Mouse (Mus musculus) hematopoietic stem cell, adult 5-6 weeks (primary cell): ENCODE measurements around the gene P2ry14. TPM values are rescaled to one million over a fixed set of nuclear protein-coding genes. Genes with fewer than 3 reads are reported as not detected.
"Not testable (repeated sequence)": the region's sequence is repeated elsewhere in the genome, so short reads cannot be mapped to it uniquely, and the experiment has no call there.

Experiments used
- ATAC-seq, 2 experiments: fragments of 125-278 bp in 1 of 2; replicated peaks in 1 of 2; 2 replicates each; pipeline ENCODE4 v1.8.0; 2016 to 2017; ENCODE audit warnings: inconsistent platforms in 2 of 2, mild to moderate bottlenecking in 2 of 2, moderate number of reproducible peaks in 2 of 2, low read depth in 1 of 2, moderate TSS enrichment in 1 of 2; ENCODE audit not compliant: low FRiP score in 2 of 2, poor library complexity in 2 of 2, severe bottlenecking in 2 of 2, insufficient read depth in 1 of 2, low TSS enrichment in 1 of 2
- total RNA-seq: library from RNA; stranded (forward); fragments of 172-1452, 232-1000 nt; gene quantifications from 2 replicates; pipeline ENCODE4 v1.2.3, GENCODE M21; 2017

Gene P2ry14
- total RNA-seq, 1 experiment from 2014 or later, result 53.2 TPM

DNA sequence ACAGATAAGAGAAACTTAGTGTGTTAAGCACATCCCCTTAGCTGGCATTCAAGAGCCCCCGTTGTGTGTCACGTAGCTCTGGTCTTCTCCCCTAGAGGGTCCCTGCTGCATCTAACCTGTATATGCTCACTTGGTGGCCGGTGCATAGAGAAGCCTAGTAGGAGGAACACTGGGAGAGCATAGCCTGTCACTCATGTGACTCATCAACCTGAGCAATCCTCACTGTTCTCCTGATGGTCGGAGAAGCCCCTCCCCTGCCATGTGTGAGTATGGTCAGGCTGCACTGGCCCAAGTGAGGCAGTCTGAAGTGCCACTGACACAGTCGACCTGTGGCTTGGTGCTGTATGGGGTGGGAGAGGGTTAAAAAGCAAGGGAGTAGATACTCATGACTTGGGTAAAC, 28.4 kb downstream of the P2ry14 start:
- no peak for ATAC-seq

DNA sequence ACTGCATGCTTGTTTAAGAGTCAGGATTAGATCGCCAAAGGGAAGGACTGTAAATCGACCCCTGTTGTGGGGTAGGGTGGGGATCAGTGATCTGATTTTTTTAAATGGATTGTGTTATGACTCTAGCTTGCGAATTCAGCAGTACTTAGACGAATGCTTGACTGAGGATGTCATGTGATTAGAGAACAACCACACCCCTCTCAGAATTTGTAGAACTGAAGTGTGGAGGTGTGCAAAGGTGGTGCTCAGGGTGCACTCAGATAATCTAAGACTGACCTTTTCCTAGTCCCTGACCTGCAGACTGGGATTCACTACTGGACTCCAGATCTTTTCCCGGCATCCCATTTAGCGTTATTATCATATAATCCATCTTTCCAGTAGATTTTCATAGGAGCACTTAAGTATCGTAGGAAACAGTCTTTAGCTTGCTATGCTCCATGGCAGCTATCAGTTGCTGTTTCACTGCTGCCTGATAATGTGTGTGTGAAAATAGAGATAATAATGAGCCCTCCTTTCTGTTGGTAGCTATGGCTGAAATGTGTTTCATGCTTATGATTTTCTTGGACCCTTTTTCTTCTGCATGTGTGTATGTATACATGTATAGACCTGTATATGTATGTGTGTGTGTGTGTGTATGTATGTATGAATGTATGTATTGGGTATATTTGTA, 31.5 kb downstream of the P2ry14 start:
- ATAC-seq, result no peak

DNA sequence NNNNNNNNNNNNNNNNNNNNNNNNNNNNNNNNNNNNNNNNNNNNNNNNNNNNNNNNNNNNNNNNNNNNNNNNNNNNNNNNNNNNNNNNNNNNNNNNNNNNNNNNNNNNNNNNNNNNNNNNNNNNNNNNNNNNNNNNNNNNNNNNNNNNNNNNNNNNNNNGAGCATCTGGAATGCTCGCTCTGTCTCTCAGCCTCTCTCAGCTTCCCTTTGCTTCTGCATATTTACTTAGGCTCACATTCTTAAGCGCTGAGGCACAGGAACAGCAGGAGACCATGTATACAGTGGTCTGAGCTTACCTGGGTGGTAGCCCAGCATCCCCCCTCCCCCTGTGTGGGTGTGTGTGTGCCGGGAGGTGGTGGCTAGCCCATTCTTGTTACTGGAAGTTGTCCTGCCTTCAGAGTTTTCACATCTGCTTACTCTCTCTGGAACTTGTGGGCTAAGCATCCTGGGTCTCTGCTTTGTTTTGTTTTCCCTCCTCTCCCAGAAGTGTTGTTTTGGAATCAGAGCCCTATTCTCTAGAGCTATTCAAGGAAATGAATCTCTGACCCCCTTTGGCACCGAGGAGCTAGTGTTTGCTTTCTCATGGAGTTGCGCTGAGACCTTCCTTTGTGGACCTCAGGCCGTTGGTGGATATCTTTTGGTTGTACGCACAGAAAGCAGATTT, 32.2 kb downstream of the P2ry14 start:
- ATAC-seq, result no peak

DNA sequence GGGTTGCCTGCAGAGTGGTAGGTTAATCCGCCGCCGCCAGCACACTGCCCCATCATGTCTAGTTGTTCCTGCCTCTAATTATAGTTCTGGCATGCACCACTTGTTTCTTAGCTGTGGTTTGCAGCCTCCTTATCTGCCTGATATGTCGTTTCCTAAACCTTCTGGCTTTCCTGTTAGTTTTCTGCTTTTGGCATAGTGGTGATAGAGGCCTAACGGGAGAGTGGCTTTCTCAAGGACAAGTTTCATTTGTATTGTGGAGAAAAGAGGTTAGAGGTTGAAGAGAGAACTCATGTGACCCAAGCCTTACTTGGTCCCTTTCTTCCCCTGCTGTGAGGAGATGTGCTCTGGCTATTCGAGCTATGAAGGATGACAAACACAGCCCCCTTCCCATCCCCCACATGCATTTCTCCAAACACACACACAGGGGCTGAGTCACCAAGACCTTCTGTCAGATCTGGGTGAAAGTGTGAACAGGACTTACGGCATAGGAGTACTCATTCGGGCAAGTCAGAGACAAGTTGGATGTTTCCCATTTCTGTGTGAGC, 39.4 kb downstream of the P2ry14 start:
- peak; percentile 92 to 94 for ATAC-seq

DNA sequence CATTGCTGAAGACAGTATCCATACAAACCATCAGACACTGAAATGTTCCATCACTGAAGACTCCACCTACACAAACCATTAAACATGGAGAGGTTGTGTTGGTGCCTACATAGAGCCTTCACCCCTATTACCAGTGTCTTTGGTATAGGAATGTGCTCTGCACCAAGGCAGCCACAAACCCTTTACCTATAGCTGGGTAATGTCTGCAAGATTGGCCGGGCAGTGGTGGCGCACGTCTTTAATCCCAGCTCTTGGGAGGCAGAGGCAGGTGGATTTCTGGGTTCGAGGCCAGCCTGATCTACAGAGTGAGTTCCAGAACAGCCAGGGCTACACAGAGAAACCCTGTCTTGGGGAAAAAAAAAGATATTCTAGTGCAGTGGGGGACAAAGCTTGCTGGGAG, 40.1 kb downstream of the P2ry14 start:
- not testable (repeated sequence) for ATAC-seq

DNA sequence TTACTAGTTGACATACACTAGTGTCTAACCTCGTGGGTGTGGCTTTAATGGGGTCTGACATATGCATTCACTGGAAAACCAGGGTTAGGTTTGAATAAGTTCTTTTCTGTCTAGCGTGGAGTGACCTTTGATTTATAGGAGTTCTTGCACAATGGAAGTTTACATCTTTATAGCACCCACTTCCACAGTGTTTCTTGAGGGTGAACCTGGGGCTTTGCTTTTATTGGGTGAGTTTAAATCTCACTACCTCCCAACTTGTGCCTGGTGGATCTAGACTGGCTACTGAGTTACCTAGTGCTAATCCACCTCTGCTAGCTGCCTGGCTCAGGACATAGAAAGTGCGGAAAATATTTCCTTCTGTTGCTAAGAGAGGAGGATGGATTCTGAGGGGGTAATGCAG, 41.5 kb downstream of the P2ry14 start:
- no peak for ATAC-seq

DNA sequence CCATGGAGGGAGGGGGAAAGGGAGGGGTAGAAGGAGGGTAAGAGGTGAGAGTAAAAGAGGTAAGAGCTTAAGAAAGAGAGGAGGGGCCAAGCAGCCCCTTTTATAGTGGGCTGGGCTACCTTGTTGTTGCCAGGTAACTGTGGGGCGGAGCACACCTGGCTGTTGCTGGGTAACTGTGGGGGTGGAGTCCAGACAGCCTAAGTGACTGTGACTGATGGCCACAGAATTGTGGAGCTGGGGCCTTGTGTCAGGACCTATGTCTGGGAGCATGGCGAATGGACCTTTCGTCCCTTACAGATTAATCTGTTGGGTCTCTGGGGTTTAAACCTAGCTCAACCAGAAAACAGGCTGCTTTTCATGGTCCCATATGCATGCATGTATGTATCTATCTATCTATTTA, 43.6 kb downstream of the P2ry14 start:
- not testable (repeated sequence) for ATAC-seq

DNA sequence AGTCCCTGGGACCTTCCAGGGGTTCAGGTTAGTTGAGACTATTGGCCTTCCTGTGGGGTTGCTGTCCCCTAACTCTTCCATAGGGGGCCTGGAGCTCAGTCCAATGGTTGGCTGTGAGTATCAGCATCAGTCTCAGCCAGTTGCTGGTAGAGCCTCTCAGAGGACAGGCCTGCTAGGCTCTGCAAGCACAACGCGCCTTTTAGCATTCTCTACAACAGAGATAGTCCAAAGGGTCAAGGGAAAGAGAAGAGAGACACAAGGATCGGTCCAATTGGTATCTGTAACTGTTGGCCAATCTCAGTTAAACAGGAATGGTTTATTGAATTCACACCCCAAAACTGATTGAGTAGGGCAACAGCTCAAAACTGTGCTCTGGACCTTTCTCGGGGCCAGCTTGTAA, 46.0 kb downstream of the P2ry14 start:
- no peak for ATAC-seq

DNA sequence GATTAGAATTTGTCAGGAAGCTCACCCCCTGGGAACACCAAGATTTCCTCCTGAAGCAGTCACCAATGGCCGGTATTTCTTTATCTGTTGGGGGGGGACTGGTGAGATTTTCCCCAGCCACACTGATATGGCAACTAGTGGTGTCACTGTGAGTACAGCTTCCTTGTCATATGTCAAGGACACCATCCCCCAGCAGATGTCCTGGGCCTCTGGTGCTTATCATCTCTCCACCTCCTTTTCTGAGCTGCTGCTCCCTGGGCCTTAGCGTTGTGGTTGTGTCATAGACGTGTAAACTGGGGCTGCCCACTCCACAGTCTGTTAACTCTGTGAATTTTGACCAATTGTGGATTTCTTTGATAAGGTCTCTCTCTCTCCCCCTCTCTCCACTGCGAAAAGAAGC, 49.0 kb downstream of the P2ry14 start:
- ATAC-seq, result no peak

DNA sequence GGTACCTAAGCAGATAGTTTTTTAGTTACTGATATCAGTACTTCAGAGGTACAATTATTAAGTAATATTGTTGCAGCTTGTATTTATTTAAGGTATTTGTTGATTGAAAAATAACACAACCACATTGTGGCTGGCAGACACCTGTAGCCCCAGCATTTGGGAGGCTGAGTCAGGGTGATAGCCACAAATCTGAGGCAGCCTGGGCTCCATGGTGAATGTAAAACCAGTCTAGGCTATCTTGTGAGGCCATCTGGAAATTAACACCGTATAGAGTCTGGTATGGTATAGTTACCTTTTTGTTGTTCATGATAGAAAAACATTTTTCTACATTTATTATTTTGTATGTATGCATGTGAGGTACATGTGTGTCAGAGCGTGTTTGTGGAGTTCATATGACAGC, 51.3 kb downstream of the P2ry14 start:
- ATAC-seq, result no peak

DNA sequence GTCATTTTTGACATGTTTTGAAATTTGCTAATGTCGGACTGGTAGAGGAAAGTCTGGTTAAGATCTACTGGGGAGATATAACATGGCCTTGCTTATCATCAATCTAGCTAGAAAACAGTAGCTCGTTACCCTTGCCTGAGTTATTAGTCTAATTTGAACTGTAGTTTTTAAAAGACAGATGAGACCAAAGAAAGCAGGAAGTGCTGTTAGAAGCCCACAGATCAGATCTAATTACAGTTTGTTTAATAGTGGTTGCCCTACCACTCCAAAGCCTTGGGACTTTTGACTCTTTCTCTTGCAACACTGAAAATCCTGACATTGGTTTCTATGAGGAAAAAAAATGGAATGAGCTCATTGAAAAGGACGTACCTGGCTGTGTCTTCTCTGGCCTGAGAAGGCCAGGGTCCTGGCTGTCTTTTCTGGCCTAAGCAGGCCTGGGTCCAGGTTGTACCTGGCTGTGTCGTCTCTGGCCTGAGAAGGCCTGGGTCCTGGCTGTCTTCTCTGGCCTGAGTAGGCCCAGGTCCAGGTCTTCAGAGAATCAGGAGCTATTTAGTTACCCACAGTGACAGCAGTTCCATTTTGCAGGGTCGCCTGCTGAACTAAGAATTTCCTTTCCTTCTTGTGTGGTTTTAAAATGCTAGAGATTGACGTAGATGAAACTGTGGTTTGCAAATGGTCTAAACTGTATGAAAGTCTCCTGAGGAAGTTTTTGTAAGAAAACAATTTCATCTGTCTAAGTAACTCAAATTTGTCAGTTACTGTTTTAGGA, 52.0 kb downstream of the P2ry14 start, which contains the start of gene Gpr171:
TSS of gene Gpr171 (minus strand) at position 604 of the 769 bp plus-strand sequence.
- peak; percentile 70 to 81 for ATAC-seq

DNA sequence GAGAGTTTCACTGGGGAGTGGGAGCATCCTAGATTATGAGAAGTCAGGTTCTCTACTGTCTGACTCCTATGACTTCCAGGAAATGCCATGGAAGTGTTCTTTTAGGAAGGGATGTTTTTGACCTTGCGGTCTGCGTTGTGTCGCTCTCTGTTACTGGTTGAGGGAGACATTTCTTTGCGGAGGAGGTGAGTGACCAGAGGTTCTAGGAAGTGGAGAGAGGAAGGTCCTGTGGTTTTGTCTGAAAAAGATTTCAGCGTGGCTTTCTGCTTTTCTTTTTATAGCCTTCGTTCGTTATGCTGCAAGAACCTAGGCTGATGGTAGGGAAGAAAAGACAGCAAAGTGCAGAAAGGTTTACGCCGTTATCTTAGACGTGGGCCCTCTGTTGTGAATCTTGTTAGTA, 54.9 kb downstream of the P2ry14 start:
- ATAC-seq, result no peak

DNA sequence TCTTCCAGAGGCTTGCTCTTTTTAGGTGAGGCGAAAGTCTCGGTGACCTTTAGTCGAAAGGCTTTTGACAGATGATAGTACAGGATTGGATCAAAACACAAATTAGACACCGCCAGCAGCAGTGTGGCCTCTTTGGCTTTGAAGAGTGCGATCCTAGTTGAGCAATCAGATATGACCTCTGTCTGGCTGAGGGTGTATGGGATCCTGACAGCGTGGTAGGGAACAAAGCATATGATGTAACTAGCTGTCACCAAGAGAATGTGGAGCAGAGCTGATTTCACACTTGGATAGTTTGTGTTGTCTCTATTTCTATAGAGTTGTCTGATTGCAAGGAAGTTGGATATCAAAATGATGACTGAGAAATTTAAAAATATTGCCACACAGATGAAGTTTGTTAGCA, 56.0 kb downstream of the P2ry14 start:
- no peak for ATAC-seq

DNA sequence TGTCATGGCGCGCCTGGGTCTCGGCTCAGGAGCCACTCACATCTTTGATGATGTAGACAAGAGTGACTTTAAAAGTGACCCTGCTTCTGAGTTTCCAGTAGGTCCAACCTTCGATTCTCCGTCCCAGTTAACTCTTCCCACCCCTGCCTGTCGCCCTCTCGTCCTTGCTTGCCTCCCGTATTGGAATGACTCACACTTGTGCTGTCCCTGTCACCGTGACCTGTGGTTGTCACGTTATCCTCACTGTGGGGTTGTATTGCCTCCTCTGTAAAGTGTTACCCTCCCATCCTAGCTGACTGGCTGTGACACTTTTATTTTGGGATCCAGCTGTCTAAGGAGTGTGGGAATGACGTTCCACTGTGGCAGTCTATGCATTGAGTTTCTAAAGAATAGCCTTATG, 60.7 kb downstream of the P2ry14 start:
- ATAC-seq, result no peak

DNA sequence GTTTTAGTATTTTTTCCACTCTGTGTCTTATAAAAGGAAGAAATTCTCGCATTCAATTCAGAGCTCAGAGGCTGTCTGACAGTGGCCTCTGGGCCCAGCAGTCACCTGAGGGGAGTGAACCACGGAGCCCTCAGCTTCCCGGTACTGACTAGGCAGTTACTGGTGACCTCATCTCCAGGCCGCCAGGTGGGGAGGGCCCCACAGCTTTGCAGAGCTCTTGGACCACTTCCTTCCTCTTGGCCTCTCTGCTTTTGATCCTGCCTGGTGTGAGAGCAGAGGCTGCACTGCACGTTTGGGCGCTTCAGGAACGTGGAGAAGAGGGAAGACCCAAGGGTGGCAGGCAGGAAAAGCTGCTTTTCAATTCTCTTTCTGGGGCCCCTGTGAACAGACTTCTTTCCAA, 72.5 kb downstream of the P2ry14 start:
- peak; percentile 95 to 96 for ATAC-seq

DNA sequence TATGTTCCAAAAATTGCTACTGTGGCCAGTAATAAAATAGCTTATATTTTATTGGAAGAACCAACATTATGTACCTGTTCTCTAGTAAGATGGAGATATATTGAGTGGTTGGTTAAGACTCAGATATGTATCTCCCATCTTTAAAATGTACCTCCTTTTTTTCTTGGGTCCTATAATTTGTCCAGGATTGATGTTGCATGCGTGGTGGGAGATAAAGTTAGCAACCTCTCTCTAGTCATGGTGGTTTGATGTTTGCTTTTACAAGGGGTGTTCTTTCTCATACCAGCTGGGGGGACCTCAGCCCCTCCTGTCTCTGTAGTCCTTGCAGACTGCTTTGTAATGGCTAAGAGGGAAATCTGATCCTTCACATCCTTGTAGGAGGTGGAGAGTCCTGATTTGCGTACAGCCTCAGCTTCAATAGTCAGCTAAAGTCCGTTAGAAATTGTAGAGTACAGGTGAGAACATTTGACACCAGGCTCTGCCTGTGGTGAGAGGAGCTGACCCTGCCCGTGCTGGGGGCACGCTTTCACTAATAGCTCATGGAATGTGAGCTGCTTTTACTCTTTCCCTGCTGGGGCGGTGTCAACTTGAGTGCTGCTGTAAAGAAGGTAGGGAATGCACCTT, 73.0 kb downstream of the P2ry14 start:
- ATAC-seq, result no peak

DNA sequence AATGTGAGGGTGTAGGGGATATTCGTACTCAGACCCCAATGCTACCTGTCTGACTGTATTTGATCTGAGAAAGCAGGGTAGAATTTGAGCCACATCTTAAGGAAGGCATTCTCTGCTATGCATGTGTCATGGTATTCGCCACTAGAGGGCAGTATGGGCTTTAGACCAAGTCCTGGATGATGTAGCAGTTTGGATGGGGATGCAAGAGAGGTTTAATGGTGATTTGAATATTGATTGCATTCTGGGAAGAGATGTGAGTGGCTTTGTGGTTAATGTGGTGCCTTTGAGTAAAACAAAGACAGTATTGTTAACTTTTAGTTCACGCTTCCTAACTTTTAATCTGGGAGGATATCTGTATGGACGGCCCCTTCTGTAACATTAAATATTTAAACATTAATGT, 74.1 kb downstream of the P2ry14 start:
- ATAC-seq, result peak; percentile 50 to 68; a peak in 3 of 4 replicates

DNA sequence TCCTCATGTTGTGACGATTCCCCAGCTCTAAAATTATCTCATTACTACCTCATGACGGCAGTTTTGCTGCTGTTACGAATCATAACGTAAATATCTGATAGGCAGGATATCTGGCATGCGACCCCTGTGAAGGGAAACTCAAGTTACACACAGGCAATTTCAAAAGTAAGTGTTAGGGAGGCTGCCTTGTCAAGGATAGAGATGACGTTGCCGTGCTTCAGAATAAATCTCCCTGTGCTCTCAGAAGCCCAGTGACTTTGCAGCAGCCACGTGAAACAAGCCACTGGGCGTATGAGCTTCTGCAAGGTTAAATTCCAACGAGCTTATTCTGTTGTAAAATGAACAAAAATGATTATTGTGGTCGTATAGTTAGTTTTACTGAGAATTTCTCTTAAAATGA, 74.8 kb downstream of the P2ry14 start:
- no peak for ATAC-seq
